Mouse (Mus musculus): ENCODE measurements around the gene Nog. TPM values are rescaled to one million over a fixed set of nuclear protein-coding genes. Genes with fewer than 3 reads are reported as not detected.

Gene Nog
- polyA plus RNA-seq, 2 experiments: 0.04 TPM; not detected in 1

DNA sequence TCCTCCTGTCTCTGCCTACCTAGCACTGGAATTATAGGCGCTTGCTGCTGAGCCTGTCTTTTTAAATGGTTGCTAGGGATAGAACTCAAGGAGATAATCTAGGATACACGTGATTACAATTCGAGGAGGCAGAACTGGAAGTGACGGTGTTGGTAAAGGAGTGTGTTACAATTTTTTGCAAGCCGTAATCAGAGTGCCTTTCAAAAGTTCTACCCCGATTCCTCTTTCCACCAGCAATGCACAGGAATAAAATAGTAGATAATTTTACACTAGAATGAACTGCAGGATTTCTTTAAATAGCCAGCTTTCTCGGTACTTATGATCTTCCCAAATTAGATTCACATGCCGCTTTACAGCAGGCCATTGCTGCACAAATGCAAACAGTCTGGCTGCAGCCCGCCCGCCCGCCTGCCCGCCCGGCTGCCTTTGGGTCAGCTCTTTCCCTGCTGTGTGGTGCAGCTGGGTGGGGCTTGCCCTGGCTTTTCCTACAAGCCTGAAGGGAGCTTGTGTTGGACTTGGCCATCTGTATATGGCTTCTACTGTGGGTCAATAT lies 32.2 kb downstream of the Nog start:
- H3K9me3 ChIP-seq (ENCODE audit: control insufficient read depth, low read length): no peaks in the 10 kb centered on the region
- no peak overlapping the region for H3K27ac ChIP-seq
- DNase-seq (ENCODE audit: low read depth in 3 of 3, low spot score in 3 of 3): no peak
- no peaks in the 10 kb centered on the region for H3K27me3 ChIP-seq (ENCODE audit: control insufficient read depth, insufficient read depth, low read length)
- no peak overlapping the region for H3K9ac ChIP-seq (replicated peaks)
- no peak for TF ChIP-seq EP300 (IDR thresholded peaks at IDR 0.05; ENCODE audit: low read depth)
- no peak for TF ChIP-seq CTCF (IDR thresholded peaks at IDR 0.05; ENCODE audit: low read depth)
- ATAC-seq (ENCODE audit: insufficient read depth): no peak
- no peak overlapping the region for H3K4me3 ChIP-seq (ENCODE audit: insufficient read depth in 1 of 2, low read depth in 2 of 2, low read length in 2 of 2)
- H3K36me3 ChIP-seq (replicated peaks; ENCODE audit: control insufficient read depth, insufficient read depth, low read depth): no peaks in the 10 kb centered on the region
- H3K4me2 ChIP-seq (ENCODE audit: low read depth): no peak overlapping the region
- no peaks in the 10 kb centered on the region for H3K4me1 ChIP-seq (replicated peaks; ENCODE audit: control insufficient read depth in 2 of 2, insufficient read depth in 2 of 2, low read length in 1 of 2)
- 72% methylated on average over 13 of the region's 13 CpGs for WGBS (ENCODE audit: insufficient replicate concordance)

DNA sequence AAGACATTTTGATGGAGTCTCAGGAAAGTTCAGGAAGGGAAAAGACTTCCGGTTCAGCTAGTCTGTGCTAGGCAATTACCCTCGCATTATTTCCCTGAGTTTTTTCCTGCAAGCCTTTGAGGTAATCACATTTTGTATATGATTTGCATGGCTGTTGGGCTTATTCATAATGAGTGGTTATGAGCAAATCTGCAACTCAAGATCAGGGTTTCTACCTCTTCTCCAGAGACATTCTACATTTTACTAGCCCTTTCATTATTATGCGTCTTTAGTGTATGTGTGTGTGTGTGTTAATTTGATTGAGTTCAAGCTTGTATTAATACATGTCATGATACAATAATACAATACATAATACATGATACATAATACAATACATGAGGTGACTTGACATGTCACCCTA lies 34.6 kb downstream of the Nog start:
- WGBS (ENCODE audit: insufficient replicate concordance): 75% methylated on average over 3 of the region's 3 CpGs
- Histone ChIP-seq H3K4me2 (ENCODE audit: low read depth) (no peak overlapping the region), H3K4me1 (replicated peaks; ENCODE audit: control insufficient read depth in 2 of 2, insufficient read depth in 2 of 2, low read length in 1 of 2) (no peaks in the 10 kb centered on the region)

DNA sequence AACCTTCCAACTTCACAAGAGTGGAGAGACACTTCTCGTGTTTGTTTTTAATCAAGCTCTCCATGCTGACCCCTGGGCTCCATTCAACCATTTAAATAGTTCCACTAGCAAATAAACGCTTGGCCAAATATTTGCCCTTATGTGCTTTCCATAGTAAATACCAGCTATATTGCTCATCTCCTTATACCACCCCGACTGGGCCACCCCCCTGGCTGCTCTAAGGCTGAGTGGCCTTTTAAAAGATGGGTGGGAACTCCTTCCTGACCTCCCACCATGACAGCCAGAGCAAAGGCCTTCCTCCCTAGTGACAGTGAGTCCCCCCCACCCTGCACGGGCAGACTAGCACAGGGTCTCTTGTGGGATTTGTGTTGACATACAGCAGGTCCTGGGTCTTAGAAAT lies 37.1 kb downstream of the Nog start:
- ATAC-seq (ENCODE audit: insufficient read depth): no peak
- Histone ChIP-seq H3K4me3 (ENCODE audit: insufficient read depth in 1 of 2, low read depth in 2 of 2, low read length in 2 of 2) (no peak overlapping the region), H3K9ac (replicated peaks) (no peak overlapping the region), H3K4me2 (ENCODE audit: low read depth) (no peak overlapping the region), H3K27ac (no peak overlapping the region), H3K27me3 (ENCODE audit: control insufficient read depth, insufficient read depth, low read length) (no peaks in the 10 kb centered on the region), H3K36me3 (replicated peaks; ENCODE audit: control insufficient read depth, insufficient read depth, low read depth) (no peaks in the 10 kb centered on the region), H3K9me3 (ENCODE audit: control insufficient read depth, low read length) (no peaks in the 10 kb centered on the region), H3K4me1 (replicated peaks; ENCODE audit: control insufficient read depth in 2 of 2, insufficient read depth in 2 of 2, low read length in 1 of 2) (no peaks in the 10 kb centered on the region)
- 50% methylated on average over 4 of the region's 4 CpGs for WGBS (ENCODE audit: insufficient replicate concordance)
- DNase-seq (ENCODE audit: low read depth in 3 of 3, low spot score in 3 of 3): no peak
- TF ChIP-seq EP300 (IDR thresholded peaks at IDR 0.05; ENCODE audit: low read depth) (no peak), CTCF (IDR thresholded peaks at IDR 0.05; ENCODE audit: low read depth) (no peak)

More for the DNA sequence above, 34.6 kb downstream of the Nog start:
- ATAC-seq (ENCODE audit: insufficient read depth) (no peak), DNase-seq (ENCODE audit: low read depth in 3 of 3, low spot score in 3 of 3) (no peak)
- no peak overlapping the region for H3K27ac ChIP-seq
- H3K9me3 ChIP-seq (ENCODE audit: control insufficient read depth, low read length): no peaks in the 10 kb centered on the region
- no peaks in the 10 kb centered on the region for H3K27me3 ChIP-seq (ENCODE audit: control insufficient read depth, insufficient read depth, low read length)
- no peaks in the 10 kb centered on the region for H3K36me3 ChIP-seq (replicated peaks; ENCODE audit: control insufficient read depth, insufficient read depth, low read depth)
- TF ChIP-seq EP300 (IDR thresholded peaks at IDR 0.05; ENCODE audit: low read depth) (no peak), CTCF (IDR thresholded peaks at IDR 0.05; ENCODE audit: low read depth) (no peak)
- no peak overlapping the region for H3K9ac ChIP-seq (replicated peaks)
- H3K4me3 ChIP-seq (ENCODE audit: insufficient read depth in 1 of 2, low read depth in 2 of 2, low read length in 2 of 2): no peak overlapping the region

DNA sequence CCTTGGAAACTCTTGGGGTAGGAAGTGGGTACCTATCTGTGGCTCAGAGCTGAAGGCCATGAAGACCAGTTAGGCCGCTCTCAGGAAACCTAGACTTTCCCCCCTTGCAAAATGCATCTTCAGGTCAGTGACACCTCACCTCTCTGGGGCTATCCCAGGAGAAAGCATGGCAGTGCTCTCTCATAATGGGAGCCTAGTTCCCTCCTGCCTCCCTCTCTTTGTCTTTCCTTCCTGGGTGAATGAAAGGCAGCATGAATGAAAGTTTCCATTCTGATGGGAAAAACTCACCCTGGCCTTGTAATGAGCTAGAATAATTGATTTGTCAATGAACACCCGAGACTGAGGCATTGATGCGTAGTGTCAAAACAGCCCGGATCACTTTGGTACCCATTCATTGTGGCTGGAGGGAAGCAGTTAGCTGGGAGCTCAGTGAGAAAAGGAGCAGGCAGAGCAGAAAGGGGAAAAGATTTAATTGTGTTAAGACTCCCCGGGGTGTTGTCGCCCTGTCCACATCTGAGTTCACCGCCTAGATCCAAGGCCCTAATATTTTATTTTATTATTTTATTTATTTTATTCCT lies 42.7 kb downstream of the Nog start:
- WGBS (ENCODE audit: insufficient replicate concordance): 65% methylated on average over 7 of the region's 7 CpGs
- Histone ChIP-seq H3K36me3 (replicated peaks; ENCODE audit: control insufficient read depth, insufficient read depth, low read depth) (no peaks in the 10 kb centered on the region), H3K9ac (replicated peaks) (no peak overlapping the region), H3K4me2 (ENCODE audit: low read depth) (no peak overlapping the region), H3K4me3 (ENCODE audit: insufficient read depth in 1 of 2, low read depth in 2 of 2, low read length in 2 of 2) (no peak overlapping the region), H3K27me3 (ENCODE audit: control insufficient read depth, insufficient read depth, low read length) (no peaks in the 10 kb centered on the region), H3K27ac (no peak overlapping the region), H3K4me1 (replicated peaks; ENCODE audit: control insufficient read depth in 2 of 2, insufficient read depth in 2 of 2, low read length in 1 of 2) (no peaks in the 10 kb centered on the region), H3K9me3 (ENCODE audit: control insufficient read depth, low read length) (no peaks in the 10 kb centered on the region)
- no peak for TF ChIP-seq CTCF (IDR thresholded peaks at IDR 0.05; ENCODE audit: low read depth)
- no peak for TF ChIP-seq EP300 (IDR thresholded peaks at IDR 0.05; ENCODE audit: low read depth)
- ATAC-seq (ENCODE audit: insufficient read depth) (no peak), DNase-seq (ENCODE audit: low read depth in 3 of 3, low spot score in 3 of 3) (no peak)

GRCm38 (mm10) chr11:89257893-89258292 lies 44.2 kb downstream of the Nog start:
- Histone ChIP-seq H3K4me2 (ENCODE audit: low read depth) (no peak overlapping the region), H3K4me3 (ENCODE audit: insufficient read depth in 1 of 2, low read depth in 2 of 2, low read length in 2 of 2) (no peak overlapping the region), H3K4me1 (replicated peaks; ENCODE audit: control insufficient read depth in 2 of 2, insufficient read depth in 2 of 2, low read length in 1 of 2) (no peaks in the 10 kb centered on the region), H3K27me3 (ENCODE audit: control insufficient read depth, insufficient read depth, low read length) (no peaks in the 10 kb centered on the region), H3K9ac (replicated peaks) (no peak overlapping the region), H3K27ac (no peak overlapping the region), H3K9me3 (ENCODE audit: control insufficient read depth, low read length) (no peaks in the 10 kb centered on the region), H3K36me3 (replicated peaks; ENCODE audit: control insufficient read depth, insufficient read depth, low read depth) (no peaks in the 10 kb centered on the region)
- DNase-seq (ENCODE audit: low read depth in 3 of 3, low spot score in 3 of 3): no peak
- no peak for TF ChIP-seq CTCF (IDR thresholded peaks at IDR 0.05; ENCODE audit: low read depth)
- no peak for TF ChIP-seq EP300 (IDR thresholded peaks at IDR 0.05; ENCODE audit: low read depth)
- no peak for ATAC-seq (ENCODE audit: insufficient read depth)
- WGBS (ENCODE audit: insufficient replicate concordance): 47% methylated on average over 2 of the region's 2 CpGs
